Mouse (Mus musculus): ENCODE measurements around the gene Iqca. TPM values are rescaled to one million over a fixed set of nuclear protein-coding genes. Genes with fewer than 3 reads are reported as not detected.

Gene Iqca
- polyA plus RNA-seq, 1 experiment = not detected

- Histone ChIP-seq H3K36me3 (ENCODE audit: control insufficient read depth, insufficient read depth, low read length) (no peaks in the 10 kb centered on the region), H3K4me3 (ENCODE audit: extremely low read depth, insufficient read depth, insufficient read length) (no peak overlapping the region), H3K27ac (ENCODE audit: insufficient read depth, low read length) (no peak overlapping the region), H3K27me3 (ENCODE audit: control insufficient read depth, insufficient read depth, low read length) (no peaks in the 10 kb centered on the region), H3K4me1 (ENCODE audit: control insufficient read depth, insufficient read depth, insufficient read length) (no peaks in the 10 kb centered on the region)
- WGBS = 59% methylated on average over 7 of the region's 7 CpGs
- no peak for DNase-seq (ENCODE audit: low read depth in 1 of 2, low spot score in 2 of 2)
- TF ChIP-seq POLR2A (IDR thresholded peaks at IDR 0.05; ENCODE audit: low read depth, low read length) (no peak), CTCF (IDR thresholded peaks at IDR 0.05; ENCODE audit: extremely low read depth, insufficient read depth, insufficient read length, insufficient replicate concordance) (no peak)
These were observed 36.0 kb downstream of the Iqca start for GRCm38 (mm10) chr1:90117207-90117606.

GRCm38 (mm10) chr1:90114586-90114985 lies 38.6 kb downstream of the Iqca start:
- Histone ChIP-seq H3K36me3 (ENCODE audit: control insufficient read depth, insufficient read depth, low read length) (no peaks in the 10 kb centered on the region), H3K27ac (ENCODE audit: insufficient read depth, low read length) (no peak overlapping the region), H3K4me1 (ENCODE audit: control insufficient read depth, insufficient read depth, insufficient read length) (no peaks in the 10 kb centered on the region), H3K27me3 (ENCODE audit: control insufficient read depth, insufficient read depth, low read length) (no peaks in the 10 kb centered on the region), H3K4me3 (ENCODE audit: extremely low read depth, insufficient read depth, insufficient read length) (no peak overlapping the region)
- TF ChIP-seq POLR2A (IDR thresholded peaks at IDR 0.05; ENCODE audit: low read depth, low read length) = no peak
- no peak for TF ChIP-seq CTCF (IDR thresholded peaks at IDR 0.05; ENCODE audit: extremely low read depth, insufficient read depth, insufficient read length, insufficient replicate concordance)
- 90% methylated on average over 5 of the region's 5 CpGs for WGBS
- DNase-seq (ENCODE audit: low read depth in 1 of 2, low spot score in 2 of 2) = no peak

- TF ChIP-seq CTCF (IDR thresholded peaks at IDR 0.05; ENCODE audit: extremely low read depth, insufficient read depth, insufficient read length, insufficient replicate concordance) (no peak), POLR2A (IDR thresholded peaks at IDR 0.05; ENCODE audit: low read depth, low read length) (no peak)
- no peak for DNase-seq (ENCODE audit: low read depth in 1 of 2, low spot score in 2 of 2)
- no peak overlapping the region for H3K27ac ChIP-seq (ENCODE audit: insufficient read depth, low read length)
- 88% methylated on average over 6 of the region's 6 CpGs for WGBS
- no peak overlapping the region for H3K4me3 ChIP-seq (ENCODE audit: extremely low read depth, insufficient read depth, insufficient read length)
- no peaks in the 10 kb centered on the region for H3K4me1 ChIP-seq (ENCODE audit: control insufficient read depth, insufficient read depth, insufficient read length)
- H3K36me3 ChIP-seq (ENCODE audit: control insufficient read depth, insufficient read depth, low read length) = no peaks in the 10 kb centered on the region
- no peaks in the 10 kb centered on the region for H3K27me3 ChIP-seq (ENCODE audit: control insufficient read depth, insufficient read depth, low read length)
These were observed 39.5 kb downstream of the Iqca start for GRCm38 (mm10) chr1:90113655-90114244.

GRCm38 (mm10) chr1:90112669-90113068 lies 40.5 kb downstream of the Iqca start:
- TF ChIP-seq POLR2A (IDR thresholded peaks at IDR 0.05; ENCODE audit: low read depth, low read length) (no peak), CTCF (IDR thresholded peaks at IDR 0.05; ENCODE audit: extremely low read depth, insufficient read depth, insufficient read length, insufficient replicate concordance) (no peak)
- WGBS = 94% methylated on average over 2 of the region's 2 CpGs

GRCm38 (mm10) chr1:90111198-90111839 lies 41.9 kb downstream of the Iqca start:
- TF ChIP-seq POLR2A (IDR thresholded peaks at IDR 0.05; ENCODE audit: low read depth, low read length) (no peak), CTCF (IDR thresholded peaks at IDR 0.05; ENCODE audit: extremely low read depth, insufficient read depth, insufficient read length, insufficient replicate concordance) (no peak)
- no peaks in the 10 kb centered on the region for H3K4me1 ChIP-seq (ENCODE audit: control insufficient read depth, insufficient read depth, insufficient read length)
- no peak overlapping the region for H3K4me3 ChIP-seq (ENCODE audit: extremely low read depth, insufficient read depth, insufficient read length)
- H3K27ac ChIP-seq (ENCODE audit: insufficient read depth, low read length) = no peak overlapping the region
- WGBS = 77% methylated on average over 2 of the region's 2 CpGs
- no peaks in the 10 kb centered on the region for H3K36me3 ChIP-seq (ENCODE audit: control insufficient read depth, insufficient read depth, low read length)
- no peak for DNase-seq (ENCODE audit: low read depth in 1 of 2, low spot score in 2 of 2)
- H3K27me3 ChIP-seq (ENCODE audit: control insufficient read depth, insufficient read depth, low read length) = no peaks in the 10 kb centered on the region

More at GRCm38 (mm10) chr1:90112669-90113068, 40.5 kb downstream of the Iqca start:
- H3K36me3 ChIP-seq (ENCODE audit: control insufficient read depth, insufficient read depth, low read length) = no peaks in the 10 kb centered on the region
- H3K4me1 ChIP-seq (ENCODE audit: control insufficient read depth, insufficient read depth, insufficient read length) = no peaks in the 10 kb centered on the region
- H3K27me3 ChIP-seq (ENCODE audit: control insufficient read depth, insufficient read depth, low read length) = no peaks in the 10 kb centered on the region
- H3K27ac ChIP-seq (ENCODE audit: insufficient read depth, low read length) = no peak overlapping the region
- no peak for DNase-seq (ENCODE audit: low read depth in 1 of 2, low spot score in 2 of 2)
- H3K4me3 ChIP-seq (ENCODE audit: extremely low read depth, insufficient read depth, insufficient read length) = no peak overlapping the region

- no peaks in the 10 kb centered on the region for H3K27me3 ChIP-seq (ENCODE audit: control insufficient read depth, insufficient read depth, low read length)
- no peaks in the 10 kb centered on the region for H3K36me3 ChIP-seq (ENCODE audit: control insufficient read depth, insufficient read depth, low read length)
- WGBS = 64% methylated on average over 8 of the region's 8 CpGs
- H3K27ac ChIP-seq (ENCODE audit: insufficient read depth, low read length) = no peak overlapping the region
- no peaks in the 10 kb centered on the region for H3K4me1 ChIP-seq (ENCODE audit: control insufficient read depth, insufficient read depth, insufficient read length)
- H3K4me3 ChIP-seq (ENCODE audit: extremely low read depth, insufficient read depth, insufficient read length) = no peak overlapping the region
- no peak for TF ChIP-seq CTCF (IDR thresholded peaks at IDR 0.05; ENCODE audit: extremely low read depth, insufficient read depth, insufficient read length, insufficient replicate concordance)
- TF ChIP-seq POLR2A (IDR thresholded peaks at IDR 0.05; ENCODE audit: low read depth, low read length) = no peak
- no peak for DNase-seq (ENCODE audit: low read depth in 1 of 2, low spot score in 2 of 2)
These were observed 49.2 kb downstream of the Iqca start for GRCm38 (mm10) chr1:90103896-90104487.
